Mouse (Mus musculus) bone marrow, adult 2 months (tissue): ENCODE data around the gene S1pr1. TPM values are rescaled to one million over a fixed set of nuclear protein-coding genes. Genes with fewer than 3 reads are reported as not detected.

Experiments
- H3K27ac ChIP-seq: fragments of 200-500 bp; 2 replicates; pipeline ENCODE4 v1.5.1; 2012; ENCODE audit warnings: low read depth, mild to moderate bottlenecking, control low read depth, inconsistent platforms, low read length; ENCODE audit not compliant: control insufficient read depth, poor library complexity, insufficient read depth
- H3K4me1 ChIP-seq: fragments of 200-500 bp; 2 replicates; pipeline ENCODE4 v1.6.1; 2011; ENCODE audit warnings: low read length; ENCODE audit not compliant: control insufficient read depth, insufficient read depth
- H3K4me3 ChIP-seq: fragments of 200-500 bp; replicated peaks from 2 replicates; pipeline ENCODE3; 2011; ENCODE audit warnings: mild to moderate bottlenecking, low read depth, low read length, control low read depth; ENCODE audit not compliant: control insufficient read depth
- CTCF ChIP-seq: fragments of 200-500 bp; IDR thresholded peaks from 2 replicates; pipeline ENCODE4 v1.5.1; 2011; ENCODE audit warnings: low read length, control low read depth; ENCODE audit not compliant: control insufficient read depth, insufficient read depth
- POLR2A ChIP-seq: fragments of 200-500 bp; IDR thresholded peaks from 2 replicates; pipeline ENCODE4 v1.6.1; 2011; ENCODE audit warnings: low read depth, mild to moderate bottlenecking, control low read depth, low read length, borderline replicate concordance; ENCODE audit not compliant: control insufficient read depth
- WGBS: fragments of 180-500 bp; shearing (Covaris S2); methylation state at CpG from one replicate; pipeline ENCODE4 v1.1.7; 2018; 5-methylcytosine and 5-hydroxymethylcytosine counted together
- polyA plus RNA-seq: library from polyadenylated mRNA; stranded (reverse); fragments of >200 nt; gene quantifications from 2 replicates; pipeline ENCODE4 v1.2.4, GENCODE M21; 2011; ENCODE audit warnings: low replicate concordance; ENCODE audit not compliant: missing spikeins, insufficient read depth, insufficient read length

S1pr1 gene
- polyA plus RNA-seq, 1 experiment = 6.1 TPM

DNA sequence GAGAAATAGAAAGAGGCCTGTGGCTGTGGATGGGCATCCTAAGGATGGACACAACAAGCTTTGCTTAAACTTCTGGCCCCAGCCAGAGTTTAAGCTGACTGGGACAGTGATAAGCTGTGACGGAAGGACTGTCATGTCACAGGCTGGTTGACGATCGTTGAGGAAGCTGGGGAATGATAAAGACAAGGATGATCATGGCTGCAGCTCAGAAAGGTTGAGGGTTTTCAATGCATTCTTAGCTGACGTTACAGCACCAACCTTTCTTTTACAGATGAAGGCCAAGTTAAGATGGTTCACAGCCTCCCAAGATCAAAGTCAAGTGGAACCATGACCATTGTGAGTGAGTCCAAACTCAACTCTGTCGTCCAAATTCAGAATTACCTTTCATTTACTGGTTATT, 40.2 kb downstream of the S1pr1 start:
- Histone ChIP-seq H3K4me3 (no peak overlapping the region), H3K27ac (no peak overlapping the region), H3K4me1 (peaks cover 3% of the 10 kb centered on the region)
- TF ChIP-seq CTCF = no peak
- no peak for TF ChIP-seq POLR2A
- WGBS = 63% methylated on average over 5 of the region's 5 CpGs

DNA sequence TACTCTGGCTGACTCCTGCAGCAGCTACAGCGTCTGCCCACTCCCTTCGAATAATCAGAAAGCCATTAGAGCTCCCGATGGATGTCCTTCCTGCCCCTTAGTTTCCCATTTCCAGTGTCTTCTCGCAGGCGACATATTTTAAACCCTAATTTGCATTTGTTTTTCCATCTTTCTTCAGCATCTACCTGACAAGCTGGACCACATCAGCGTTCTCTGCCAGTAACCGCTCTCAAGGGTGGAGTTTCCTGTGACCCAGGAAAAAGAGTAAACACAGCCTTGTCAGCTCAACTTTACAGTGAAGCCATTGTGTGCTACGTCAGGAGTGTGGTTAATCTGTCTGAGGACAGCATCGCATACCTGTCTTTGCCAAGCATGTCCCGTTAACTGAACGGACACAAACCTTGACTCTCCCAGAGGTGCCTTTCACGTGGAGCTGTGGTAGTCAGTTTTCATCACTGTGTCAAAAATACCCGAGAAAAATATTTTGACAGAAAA, 41.2 kb downstream of the S1pr1 start:
- WGBS = 36% methylated on average over 13 of the region's 13 CpGs
- H3K4me3 ChIP-seq = no peak overlapping the region
- H3K27ac ChIP-seq = peak overlapping the region; percentile 4; the same call in 1 of the 2 replicates

DNA sequence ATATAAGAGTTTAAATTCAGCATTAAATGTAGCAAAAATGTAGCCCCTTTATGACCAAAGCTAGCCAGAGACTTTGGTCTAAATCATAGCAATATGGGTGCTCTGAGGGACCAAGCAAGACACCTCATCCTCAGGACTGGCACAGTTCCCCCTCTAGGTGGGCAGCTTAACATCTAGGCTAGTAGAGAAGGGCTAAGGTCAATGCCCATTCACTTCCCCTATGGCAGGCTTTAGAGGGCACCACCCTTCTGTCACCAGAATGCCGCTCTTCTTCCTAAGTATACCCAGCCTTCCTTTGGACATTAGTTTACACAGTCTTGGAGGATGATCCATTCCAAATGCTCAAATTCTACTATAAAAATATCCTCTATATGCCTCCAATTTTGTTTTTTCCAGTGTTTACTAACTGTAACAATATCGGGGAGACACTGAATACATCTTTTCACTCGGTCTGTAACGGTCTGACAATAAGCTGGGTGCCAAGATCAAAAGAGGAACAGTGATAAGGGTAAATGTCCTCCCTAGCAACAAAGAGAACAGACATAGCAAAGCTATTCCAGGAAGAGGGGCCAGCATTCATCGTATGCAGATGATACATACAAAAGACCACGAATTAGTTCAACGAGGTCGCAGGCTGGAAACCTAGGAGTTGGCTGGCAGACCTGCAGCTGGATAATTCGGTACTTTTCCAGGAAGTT, 41.8 kb downstream of the S1pr1 start:
- Histone ChIP-seq H3K4me3 (no peak overlapping the region), H3K27ac (peak overlapping the region; percentile 26; the same call in 1 of the 2 replicates)
- WGBS = 7% methylated on average over 9 of the region's 9 CpGs

More for the DNA sequence above, 41.2 kb downstream of the S1pr1 start:
- TF ChIP-seq POLR2A (no peak), CTCF (no peak)
- H3K4me1 ChIP-seq = peaks cover 2% of the 10 kb centered on the region; the same call in 1 of the 2 replicates

DNA sequence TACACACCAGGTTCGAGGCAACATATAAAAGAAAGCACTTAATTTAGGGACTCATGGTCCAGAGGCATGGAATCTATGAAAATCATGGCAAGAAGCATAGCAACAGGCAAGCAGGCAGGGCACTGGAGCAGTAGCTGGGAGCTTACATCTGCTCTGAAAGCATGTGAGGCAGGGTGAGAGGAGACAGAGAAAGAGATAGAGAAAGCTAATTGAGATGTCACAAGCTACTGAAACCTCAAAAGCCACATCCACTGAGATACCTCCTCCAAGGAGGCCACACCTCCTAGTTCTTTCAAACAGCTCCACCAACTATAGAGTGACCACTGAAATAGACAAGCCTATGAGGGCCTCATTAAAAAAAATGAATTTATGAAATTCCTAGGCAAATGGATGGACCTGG, 45.6 kb downstream of the S1pr1 start:
- Histone ChIP-seq H3K4me3 (no peak overlapping the region), H3K27ac (no peak overlapping the region), H3K4me1 (peaks cover 2% of the 10 kb centered on the region; the same call in 1 of the 2 replicates)
- WGBS = 57% methylated on average over 1 of the region's 1 CpGs
- TF ChIP-seq CTCF = no peak
- no peak for TF ChIP-seq POLR2A

More for the DNA sequence above, 41.8 kb downstream of the S1pr1 start:
- H3K4me1 ChIP-seq = peaks cover 2% of the 10 kb centered on the region; the same call in 1 of the 2 replicates
- TF ChIP-seq POLR2A = no peak
- TF ChIP-seq CTCF = no peak

DNA sequence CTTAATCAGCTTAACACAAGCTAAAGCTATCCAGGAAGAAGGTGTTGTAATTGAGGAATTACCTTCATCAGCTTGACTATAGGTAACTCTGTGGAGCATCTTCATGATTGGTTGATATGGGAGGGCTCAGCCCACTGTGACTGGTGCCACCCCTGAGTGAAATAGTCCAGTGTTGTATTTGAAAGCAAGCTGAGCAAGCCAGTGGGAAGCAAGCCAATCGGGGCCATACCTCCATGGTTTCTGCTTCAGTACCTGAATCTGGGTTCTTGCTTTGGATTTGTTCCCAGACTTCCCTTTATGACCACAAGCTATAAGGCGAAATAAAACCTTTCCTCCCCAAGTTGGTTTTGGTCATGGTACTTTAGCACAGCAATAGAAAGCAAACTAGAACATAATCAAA, 47.7 kb downstream of the S1pr1 start:
- Histone ChIP-seq H3K27ac (no peak overlapping the region), H3K4me1 (no peaks in the 10 kb centered on the region; the same call in 1 of the 2 replicates), H3K4me3 (no peak overlapping the region)
- 63% methylated on average over 2 of the region's 2 CpGs for WGBS
- TF ChIP-seq POLR2A (no peak), CTCF (no peak)

DNA sequence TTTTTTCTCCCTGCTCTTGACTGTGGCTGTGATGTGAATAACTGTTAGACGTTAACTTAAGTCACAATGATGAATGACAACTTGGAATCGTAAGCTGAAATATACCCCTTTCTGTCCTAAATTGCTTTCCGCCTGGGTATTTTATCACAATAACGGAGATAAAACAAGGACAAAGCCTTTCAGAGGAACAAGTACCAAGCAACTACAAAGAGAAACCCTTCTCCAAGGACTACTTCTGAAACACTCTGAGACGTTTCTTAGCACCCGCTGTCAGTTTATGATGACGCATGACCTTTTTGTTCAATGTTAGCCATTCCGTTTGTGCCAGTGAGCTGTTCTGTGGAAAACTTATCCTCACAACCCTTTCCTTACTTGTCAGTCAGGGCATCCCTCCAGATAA, 48.3 kb downstream of the S1pr1 start:
- 87% methylated on average over 8 of the region's 8 CpGs for WGBS
- no peaks in the 10 kb centered on the region; the same call in 1 of the 2 replicates for H3K4me1 ChIP-seq
- no peak for TF ChIP-seq CTCF
- H3K27ac ChIP-seq = no peak overlapping the region
- H3K4me3 ChIP-seq = no peak overlapping the region

DNA sequence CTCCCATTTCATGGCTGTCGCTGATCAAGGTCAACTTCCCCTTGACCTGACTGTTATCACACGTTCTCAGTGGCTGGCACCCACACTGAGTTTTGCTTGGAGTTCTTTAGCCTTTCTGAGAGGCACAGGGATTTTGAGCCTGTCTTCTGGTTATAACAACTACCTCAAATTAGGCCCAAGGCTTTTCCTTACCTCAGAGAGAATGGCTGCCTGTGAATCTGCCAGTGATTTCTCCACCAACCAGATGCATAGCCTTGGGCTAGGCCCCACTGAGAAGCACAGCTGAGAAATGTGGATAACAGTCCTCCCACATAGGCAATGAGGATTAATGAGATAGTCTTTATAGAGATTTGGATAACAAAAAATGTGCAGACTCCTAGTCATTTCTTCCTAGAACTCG, 50.4 kb downstream of the S1pr1 start:
- WGBS = 63% methylated on average over 3 of the region's 3 CpGs
- no peak for TF ChIP-seq CTCF
- TF ChIP-seq POLR2A = no peak
- Histone ChIP-seq H3K4me3 (no peak overlapping the region), H3K4me1 (no peaks in the 10 kb centered on the region; the same call in 1 of the 2 replicates), H3K27ac (no peak overlapping the region)

DNA sequence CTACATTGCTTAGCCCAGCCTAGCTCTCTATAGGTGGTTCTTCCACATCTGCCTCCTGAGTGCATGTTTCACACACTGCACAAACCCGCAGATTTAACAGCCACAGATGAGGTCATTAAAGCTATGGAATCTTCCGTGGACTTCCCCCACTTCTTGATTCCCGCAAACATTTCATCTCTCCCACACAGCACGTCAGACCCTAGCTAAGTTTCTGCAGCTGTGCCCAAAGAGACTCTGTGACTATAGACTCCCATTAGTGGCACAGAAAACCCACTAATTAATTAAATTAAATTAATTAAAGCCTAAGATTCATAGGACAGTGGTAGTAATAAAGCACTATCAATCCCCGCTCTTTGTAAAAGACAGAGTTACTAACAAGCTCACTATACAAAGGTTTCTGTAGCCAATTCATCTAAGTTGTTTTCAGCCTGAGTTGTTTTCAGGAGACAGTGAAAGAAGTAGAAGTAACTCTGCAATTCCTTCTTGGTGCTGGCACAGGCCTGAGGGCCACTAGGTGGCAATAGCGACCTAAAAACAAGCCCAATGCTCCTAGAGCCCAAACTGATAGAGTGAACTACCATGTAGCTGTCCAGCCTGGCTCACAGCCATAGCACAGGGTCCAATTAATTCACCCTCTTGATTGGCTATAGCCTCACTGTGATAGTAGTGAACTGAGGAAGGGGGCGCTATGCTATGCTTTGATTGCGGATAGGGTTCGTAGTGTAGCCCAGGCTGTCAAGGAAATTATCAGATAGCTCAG, 54.0 kb downstream of the S1pr1 start:
- TF ChIP-seq CTCF (peak; percentile 87), POLR2A (no peak)
- WGBS = 58% methylated on average over 9 of the region's 9 CpGs
- H3K27ac ChIP-seq = no peak overlapping the region
- no peaks in the 10 kb centered on the region for H3K4me1 ChIP-seq
- no peak overlapping the region for H3K4me3 ChIP-seq

Other genes with a start within 250 kb of the S1pr1 start
- gene Dph5, start 172.8 kb upstream of the S1pr1 start, polyA plus RNA-seq = 8.3 and 12.3 TPM in 2 replicates